Mouse (Mus musculus) ovary, postnatal 14 days (tissue): ENCODE measurements around the gene Ndel1.
A peak's percentile ranks its signal among the peaks of the same experiment; 100 is the strongest.

ENCODE experiments used
- DNase-seq: peaks from one replicate; pipeline ENCODE4 v3.0.0; 2022; ENCODE audit warnings: low spot score

Ndel1 gene

GRCm38 (mm10) chr11:68871748-68872147 is at the start of gene Ndel1:
TSS of gene Ndel1 (minus strand) at chr11:68871858.
- DNase-seq = no peak

- no peak for DNase-seq
These were observed 42.9 kb upstream of the Ndel1 start for GRCm38 (mm10) chr11:68914566-68914965.

- no peak for DNase-seq
These were observed 40.0 kb upstream of the Ndel1 start for GRCm38 (mm10) chr11:68911531-68912177.

- DNase-seq = no peak
These were observed 37.3 kb upstream of the Ndel1 start for GRCm38 (mm10) chr11:68908846-68909503.

- no peak for DNase-seq
These were observed 35.6 kb upstream of the Ndel1 start for GRCm38 (mm10) chr11:68907251-68907650.

GRCm38 (mm10) chr11:68906461-68906790 is 34.8 kb upstream of the Ndel1 start:
- no peak for DNase-seq

GRCm38 (mm10) chr11:68905665-68906460 is 34.2 kb upstream of the Ndel1 start:
- DNase-seq = no peak

GRCm38 (mm10) chr11:68905138-68905531 is 33.5 kb upstream of the Ndel1 start:
- no peak for DNase-seq

- peak; percentile 69 for DNase-seq
These were observed 32.9 kb upstream of the Ndel1 start for GRCm38 (mm10) chr11:68904375-68905137.

- no peak for DNase-seq
These were observed 32.1 kb upstream of the Ndel1 start for GRCm38 (mm10) chr11:68903775-68904174.

GRCm38 (mm10) chr11:68902823-68903222 is 31.2 kb upstream of the Ndel1 start:
- no peak for DNase-seq

GRCm38 (mm10) chr11:68902367-68902766 is 30.7 kb upstream of the Ndel1 start:
- DNase-seq = no peak

- no peak for DNase-seq
These were observed 30.3 kb upstream of the Ndel1 start for GRCm38 (mm10) chr11:68902047-68902364.

GRCm38 (mm10) chr11:68901351-68902046 is 29.8 kb upstream of the Ndel1 start, which contains the start of gene Rpl26:
TSS of gene Rpl26 (plus strand) at chr11:68901583.
- DNase-seq = peak; percentile 98

- DNase-seq = no peak
These were observed 29.1 kb upstream of the Ndel1 start for GRCm38 (mm10) chr11:68900519-68901350.

GRCm38 (mm10) chr11:68899815-68900214 is 28.2 kb upstream of the Ndel1 start:
- no peak for DNase-seq

GRCm38 (mm10) chr11:68898790-68899189 is 27.1 kb upstream of the Ndel1 start:
- DNase-seq = no peak

- DNase-seq = no peak
These were observed 26.2 kb upstream of the Ndel1 start for GRCm38 (mm10) chr11:68897838-68898237.

- DNase-seq = no peak
These were observed 25.5 kb upstream of the Ndel1 start for GRCm38 (mm10) chr11:68897120-68897519.

- DNase-seq = no peak
These were observed 24.6 kb upstream of the Ndel1 start for GRCm38 (mm10) chr11:68896247-68896646.

- no peak for DNase-seq
These were observed 22.3 kb upstream of the Ndel1 start for GRCm38 (mm10) chr11:68893911-68894464.
